Mouse (Mus musculus) monocyte, adult 5-6 weeks (primary cell): Measurements from ENCODE around the gene Disp1. TPM values are rescaled to one million over a fixed set of nuclear protein-coding genes. Genes with fewer than 3 reads are reported as not detected.

Source experiments
- ATAC-seq: fragments of 153-309, 156-312 bp; replicated peaks from 2 replicates; pipeline ENCODE4 v1.8.0; 2017; ENCODE audit warnings: mild to moderate bottlenecking; ENCODE audit not compliant: low TSS enrichment, insufficient number of reproducible peaks, severe bottlenecking, poor library complexity, low FRiP score
- total RNA-seq: library from RNA; stranded (forward); fragments of 200-1000, 200-491, 200-594 nt; gene quantifications from 3 replicates; pipeline ENCODE4 v1.2.3, GENCODE M21; 2017

Gene Disp1
- total RNA-seq, 1 experiment from 2014 or later = 3.6 TPM

- no peak for ATAC-seq
Measured at GRCm38 (mm10) chr1:183212757-183213211, 8.5 kb downstream of the Disp1 start.

GRCm38 (mm10) chr1:183210115-183210514 lies 11.2 kb downstream of the Disp1 start:
- no peak for ATAC-seq

- no peak for ATAC-seq
Measured at GRCm38 (mm10) chr1:183207623-183208022, 13.7 kb downstream of the Disp1 start.

- ATAC-seq = no peak
Measured at GRCm38 (mm10) chr1:183207141-183207540, 14.2 kb downstream of the Disp1 start.

GRCm38 (mm10) chr1:183200926-183201325 lies 20.4 kb downstream of the Disp1 start:
- ATAC-seq = no peak

GRCm38 (mm10) chr1:183194763-183195162 lies 26.6 kb downstream of the Disp1 start:
- no peak for ATAC-seq

- ATAC-seq = no peak
Measured at GRCm38 (mm10) chr1:183194151-183194550, 27.2 kb downstream of the Disp1 start.

GRCm38 (mm10) chr1:183191398-183191797 lies 29.9 kb downstream of the Disp1 start:
- no peak for ATAC-seq

- ATAC-seq = no peak
Measured at GRCm38 (mm10) chr1:183190456-183190855, 30.9 kb downstream of the Disp1 start.

- no peak for ATAC-seq
Measured at GRCm38 (mm10) chr1:183189014-183189662, 32.2 kb downstream of the Disp1 start.

GRCm38 (mm10) chr1:183188115-183189013 lies 33.0 kb downstream of the Disp1 start:
- no peak for ATAC-seq

GRCm38 (mm10) chr1:183185560-183185959 lies 35.8 kb downstream of the Disp1 start:
- ATAC-seq = no peak

GRCm38 (mm10) chr1:183184681-183185080 lies 36.6 kb downstream of the Disp1 start:
- ATAC-seq = no peak

GRCm38 (mm10) chr1:183183565-183183964 lies 37.8 kb downstream of the Disp1 start:
- ATAC-seq = no peak

GRCm38 (mm10) chr1:183182641-183183414 lies 38.5 kb downstream of the Disp1 start:
- no peak for ATAC-seq

- no peak for ATAC-seq
Measured at GRCm38 (mm10) chr1:183181030-183181395, 40.3 kb downstream of the Disp1 start.

- no peak for ATAC-seq
Measured at GRCm38 (mm10) chr1:183180301-183181029, 40.9 kb downstream of the Disp1 start.

GRCm38 (mm10) chr1:183179316-183179715 lies 42.0 kb downstream of the Disp1 start:
- ATAC-seq = no peak

GRCm38 (mm10) chr1:183175236-183175635 lies 46.1 kb downstream of the Disp1 start:
- ATAC-seq = no peak
